Mouse (Mus musculus): ENCODE results near the gene Parp2.
"Not testable (repeated sequence)": the region's sequence is repeated elsewhere in the genome, so short reads cannot be mapped to it uniquely, and the experiment has no call there.

The Parp2 gene

GRCm38 (mm10) chr14:50829878-50830277 lies 22.2 kb downstream of the Parp2 start:
- no peak for DNase-seq

DNA sequence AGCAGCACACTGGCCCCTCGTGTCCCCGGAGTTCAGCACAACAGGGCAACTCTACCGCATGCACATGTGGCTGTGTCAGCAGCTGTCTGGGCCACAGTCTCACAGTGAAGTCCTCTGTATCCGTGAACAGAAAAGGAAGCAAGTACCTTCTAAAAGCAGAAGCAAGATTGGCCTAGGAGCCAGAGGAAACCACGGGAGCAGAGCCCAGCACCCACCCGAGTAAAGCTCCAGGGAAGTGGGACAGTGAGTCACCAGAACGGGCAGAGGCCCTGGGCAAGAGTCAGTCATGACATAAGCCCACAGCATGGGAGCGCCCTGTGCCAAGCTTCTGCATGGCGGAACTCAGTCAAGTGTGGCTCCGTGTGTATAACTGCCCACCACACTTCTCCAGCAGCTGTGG lies 26.3 kb downstream of the Parp2 start:
- peak; percentile 58 to 65 for DNase-seq

- no peak for DNase-seq
Measured at GRCm38 (mm10) chr14:50834435-50834834, 26.8 kb downstream of the Parp2 start.

DNA sequence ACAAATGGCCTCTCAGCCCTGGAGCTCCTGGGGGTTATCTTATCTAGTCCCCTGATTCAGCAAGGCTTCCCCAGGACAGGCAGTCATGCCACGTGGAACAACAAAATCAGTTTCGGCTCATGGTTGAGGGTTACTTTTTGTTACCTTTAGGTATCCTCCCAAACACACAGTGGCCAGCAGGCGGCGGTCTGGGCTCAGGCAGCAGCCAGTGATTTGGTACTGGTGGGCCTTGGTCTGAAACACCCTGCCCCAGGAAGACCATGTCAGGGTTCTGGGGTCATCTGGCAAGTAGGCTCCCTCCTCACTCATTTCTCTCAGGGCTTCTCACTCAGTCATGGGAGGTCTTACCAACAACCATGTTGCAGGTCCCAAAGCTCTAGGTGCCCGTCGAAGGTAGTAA lies 29.6 kb downstream of the Parp2 start:
- peak in 1 of 2 experiments; percentile 20 for DNase-seq

DNA sequence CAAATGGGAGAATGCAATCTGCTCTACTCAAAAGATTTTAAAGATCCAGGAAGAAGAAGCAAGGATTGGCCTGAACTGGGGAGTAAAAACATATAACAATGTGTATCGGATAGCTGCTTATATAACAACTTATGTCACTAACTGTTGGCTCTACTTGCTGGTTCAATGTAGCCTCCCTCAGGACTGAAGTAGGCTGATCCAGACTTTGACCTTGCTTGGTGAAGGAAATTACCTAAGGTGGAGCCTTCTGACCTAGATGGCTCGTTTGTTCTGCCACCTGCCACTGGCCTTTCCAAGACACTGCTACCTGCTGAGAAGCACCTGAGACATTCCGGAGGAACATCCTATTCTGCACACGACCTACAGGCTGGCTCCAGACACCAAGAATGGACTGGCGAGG lies 48.1 kb downstream of the Parp2 start:
- DNase-seq: no peak

DNA sequence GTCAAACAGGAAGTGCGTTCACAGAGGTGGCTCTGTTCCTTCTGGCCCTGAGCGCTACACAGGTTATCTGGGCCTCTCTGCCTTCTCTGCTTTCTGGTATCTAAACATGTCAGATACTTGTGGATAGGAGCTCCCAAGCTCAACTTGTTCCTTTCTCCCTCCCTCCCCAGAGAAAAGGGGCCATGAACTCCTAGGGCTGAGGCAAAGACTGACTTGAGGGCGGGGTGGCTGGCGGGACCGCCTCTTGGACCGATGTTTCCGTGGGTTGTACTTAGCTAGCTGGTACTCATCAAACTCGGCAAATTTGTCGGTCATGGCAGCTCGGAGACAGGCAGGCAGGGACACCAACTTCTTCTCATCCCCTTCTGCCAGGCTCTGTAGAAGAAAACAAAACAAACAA lies 55.0 kb downstream of the Parp2 start:
- DNase-seq: no peak

DNA sequence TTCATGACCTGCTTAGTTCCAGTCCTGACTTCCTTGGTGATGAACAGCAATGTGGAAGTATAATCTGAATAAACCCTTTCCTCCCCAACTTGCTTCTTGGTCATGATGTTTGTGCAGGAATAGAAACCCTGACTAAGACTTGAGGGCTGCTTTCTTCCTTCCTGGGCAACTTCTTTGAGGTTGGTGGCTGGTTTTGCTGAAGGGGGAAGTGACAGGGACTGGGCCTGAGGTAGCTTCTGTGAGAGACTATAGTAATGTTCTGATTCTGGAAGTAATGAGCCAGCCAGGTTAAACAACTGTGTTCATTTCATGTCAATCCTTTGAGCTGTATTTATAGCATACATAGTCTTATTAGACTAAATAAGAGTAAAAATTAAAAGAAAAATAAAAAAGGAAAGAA lies 57.4 kb downstream of the Parp2 start:
- not testable (repeated sequence) for DNase-seq

GRCm38 (mm10) chr14:50866966-50867365 lies 59.3 kb downstream of the Parp2 start:
- no peak for DNase-seq

- DNase-seq: no peak
Measured at GRCm38 (mm10) chr14:50868211-50868610, 60.6 kb downstream of the Parp2 start.

DNA sequence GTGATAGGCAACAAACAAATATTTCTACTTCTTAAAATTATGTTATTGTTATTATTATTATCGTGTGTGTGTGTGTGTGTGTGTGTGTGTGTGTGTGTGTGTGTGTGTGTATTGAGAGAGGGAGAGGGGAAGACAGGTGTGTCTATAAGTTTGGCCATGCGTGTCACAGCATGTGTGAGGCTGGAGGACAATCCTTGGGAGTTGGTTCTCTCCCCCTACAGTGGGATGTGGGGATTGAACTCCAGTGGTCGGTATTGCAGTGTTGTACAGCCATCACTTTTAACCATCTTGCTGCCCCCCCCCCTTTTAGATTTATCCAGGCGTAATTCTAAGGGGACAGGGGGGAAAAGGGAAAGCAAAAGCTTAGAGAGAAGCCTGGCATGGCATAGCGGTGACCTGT lies 61.0 kb downstream of the Parp2 start:
- no peak for DNase-seq

GRCm38 (mm10) chr14:50869889-50870804 lies 62.5 kb downstream of the Parp2 start, which contains the start of gene Tep1:
Gene Tep1, minus strand, starts transcription at chr14:50870560.
- peak; percentile 75 to 77 for DNase-seq

DNA sequence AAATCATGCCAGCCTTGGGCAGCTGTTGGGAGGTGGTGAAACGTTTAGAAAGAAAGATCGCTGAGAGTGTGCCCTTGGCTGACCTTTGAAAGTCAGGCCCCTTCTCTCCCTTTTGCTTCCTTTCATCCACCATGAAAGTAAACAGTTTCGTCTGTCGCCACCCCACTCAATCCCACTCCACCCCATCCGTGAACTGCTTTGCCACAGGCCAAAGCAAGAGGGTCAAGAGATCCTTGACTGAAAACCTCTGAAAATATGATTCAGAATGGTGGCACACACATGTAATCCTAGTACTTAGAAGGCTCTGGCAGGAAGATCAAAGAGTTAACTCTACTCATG lies 63.1 kb downstream of the Parp2 start:
- DNase-seq: no peak

Measured in cerebellum, postnatal 36 days (tissue).